Mouse (Mus musculus): ENCODE results near the gene Nckap1l.

Gene Nckap1l

DNA sequence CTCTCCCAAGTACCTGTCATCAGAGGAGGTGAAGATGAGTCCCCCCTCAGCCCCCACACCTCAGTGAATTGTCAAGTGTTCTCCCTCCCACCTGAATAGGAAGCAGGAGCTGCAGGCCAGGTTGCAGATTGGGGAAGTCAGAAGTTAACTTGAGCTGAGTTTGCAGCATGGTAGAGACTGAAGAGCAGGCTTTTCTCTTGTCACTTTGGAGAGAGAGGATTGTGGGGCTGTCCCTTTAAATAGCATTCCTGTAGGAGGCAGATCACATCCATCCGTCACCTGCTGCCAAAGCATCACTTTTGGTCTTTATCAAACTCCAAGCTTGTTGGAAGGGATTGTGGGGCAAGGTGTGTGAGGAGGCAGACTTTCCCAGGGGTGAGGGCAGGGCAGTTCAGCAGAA is 47.1 kb downstream of the Nckap1l start:
- no peak for DNase-seq (ENCODE audit: low read depth, low spot score)

DNA sequence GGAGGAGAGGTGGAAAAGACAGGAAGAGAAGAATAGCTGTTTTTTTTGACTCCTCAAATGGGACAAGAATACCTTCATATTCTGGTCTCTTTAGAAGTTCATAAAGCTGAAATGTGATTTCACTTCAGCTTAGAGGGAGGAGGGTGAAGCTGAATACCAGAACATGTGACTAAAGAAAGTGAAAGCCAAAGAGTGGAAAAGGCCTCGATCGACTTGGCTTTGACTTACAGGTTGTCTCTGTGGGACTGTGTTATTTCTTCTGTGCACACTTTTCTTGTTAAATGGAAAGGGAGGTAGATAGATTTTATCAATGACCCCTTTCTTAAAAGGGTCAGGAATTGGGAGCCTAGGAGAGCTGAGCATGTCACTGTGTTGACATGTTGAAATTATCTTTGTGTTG is 47.6 kb downstream of the Nckap1l start:
- no peak for DNase-seq (ENCODE audit: low read depth, low spot score)

DNA sequence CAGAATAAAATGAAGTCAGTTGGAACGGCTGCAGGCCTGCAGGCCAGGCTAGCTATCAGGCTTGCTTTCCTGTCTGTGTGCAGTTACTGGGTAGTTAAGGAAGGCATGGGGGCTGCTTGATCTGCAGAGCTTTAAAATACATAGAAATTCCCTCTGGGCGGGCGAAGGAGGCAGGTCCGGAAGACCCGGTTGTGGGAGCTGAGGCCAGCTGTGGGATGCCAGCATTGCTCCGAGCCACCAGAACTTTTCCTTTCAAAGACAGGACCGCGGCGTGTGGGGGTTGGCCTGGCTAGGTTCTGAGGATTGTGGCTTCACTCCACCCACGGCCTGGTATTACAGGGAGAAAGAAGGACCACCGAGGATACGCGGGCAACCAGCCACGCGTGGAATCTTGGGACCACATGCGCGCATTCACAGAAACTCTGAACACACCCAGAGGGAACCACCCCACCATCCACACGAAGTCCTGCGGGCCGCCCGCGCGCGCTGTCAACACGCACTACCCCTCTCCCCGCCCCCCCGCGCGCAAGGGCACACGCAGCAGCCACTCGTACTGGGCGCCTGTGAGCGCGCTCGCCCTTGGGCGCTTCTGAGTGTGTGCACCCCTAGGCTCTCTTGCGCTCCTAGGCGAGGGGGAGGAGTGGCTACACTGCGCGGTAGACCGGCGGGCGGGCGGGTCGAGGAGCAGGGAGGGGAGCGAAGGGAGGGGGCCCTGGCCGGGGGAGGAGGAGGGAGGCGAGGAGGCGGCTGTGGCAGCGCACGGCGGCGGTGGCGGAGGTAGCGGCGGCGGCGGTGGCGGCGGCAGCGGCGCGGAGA is 49.0 kb downstream of the Nckap1l start, which contains the start of gene Pde1b:
Pde1b (plus strand) TSS at position 600 of the 816 bp plus-strand sequence.
- peak; percentile 67 for DNase-seq (ENCODE audit: low read depth, low spot score)

DNA sequence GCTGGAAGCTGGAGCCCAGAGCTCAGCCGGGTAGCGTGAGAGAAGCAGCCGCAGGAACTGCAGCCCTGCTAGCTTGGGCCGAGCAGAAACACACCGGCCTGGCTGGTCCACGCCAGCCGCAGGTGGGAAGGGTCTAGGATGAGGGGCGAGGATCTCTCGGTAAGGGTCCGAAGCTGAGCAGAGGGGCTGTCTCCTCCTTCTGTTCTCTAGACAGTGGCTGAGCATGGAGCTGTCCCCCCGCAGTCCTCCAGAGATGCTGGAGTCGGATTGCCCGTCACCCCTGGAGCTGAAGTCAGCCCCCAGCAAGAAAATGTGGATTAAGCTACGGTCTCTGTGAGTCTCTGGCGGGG is 49.6 kb downstream of the Nckap1l start:
- no peak for DNase-seq (ENCODE audit: low read depth, low spot score)

DNA sequence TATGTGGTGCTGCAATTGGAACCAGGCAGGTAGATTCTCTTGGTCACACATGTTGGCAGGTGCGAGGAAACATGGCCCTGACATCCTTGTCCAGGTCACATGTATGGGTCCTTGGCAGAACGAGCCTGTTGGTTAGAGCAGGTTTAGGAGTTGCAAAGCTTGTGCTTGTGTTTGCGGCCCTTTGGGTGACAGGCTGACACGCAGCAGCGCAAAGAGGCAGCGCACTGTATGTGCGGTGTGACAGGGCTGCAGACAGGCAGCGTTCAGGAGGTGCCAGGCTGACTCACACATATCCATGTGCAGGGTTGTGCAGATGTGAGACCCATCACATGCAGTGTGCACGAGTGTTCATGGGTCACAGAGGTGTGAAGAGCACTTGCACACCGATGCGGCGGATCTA is 50.1 kb downstream of the Nckap1l start:
- no peak for DNase-seq (ENCODE audit: low read depth, low spot score)

DNA sequence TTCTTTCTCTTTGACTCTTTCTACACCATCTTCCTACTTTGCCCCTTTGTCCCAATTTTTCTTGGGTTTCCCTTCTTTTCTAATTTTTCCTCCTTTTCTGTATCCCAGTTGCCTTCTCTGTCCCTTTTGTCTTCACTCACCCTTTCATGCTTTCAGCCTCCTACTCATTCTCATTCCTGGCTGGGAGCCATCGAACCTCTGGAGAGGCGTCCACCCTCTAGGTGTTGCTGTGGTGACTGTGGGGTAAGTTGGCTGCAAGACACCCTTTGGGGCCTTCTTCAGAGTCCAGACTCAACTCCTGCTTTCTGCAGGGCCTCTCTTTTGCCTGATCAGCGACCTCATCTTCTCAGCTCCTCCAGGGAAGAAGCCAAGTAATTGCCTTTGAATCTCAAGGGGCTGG is 55.7 kb downstream of the Nckap1l start:
- no peak for DNase-seq (ENCODE audit: low read depth, low spot score)

DNA sequence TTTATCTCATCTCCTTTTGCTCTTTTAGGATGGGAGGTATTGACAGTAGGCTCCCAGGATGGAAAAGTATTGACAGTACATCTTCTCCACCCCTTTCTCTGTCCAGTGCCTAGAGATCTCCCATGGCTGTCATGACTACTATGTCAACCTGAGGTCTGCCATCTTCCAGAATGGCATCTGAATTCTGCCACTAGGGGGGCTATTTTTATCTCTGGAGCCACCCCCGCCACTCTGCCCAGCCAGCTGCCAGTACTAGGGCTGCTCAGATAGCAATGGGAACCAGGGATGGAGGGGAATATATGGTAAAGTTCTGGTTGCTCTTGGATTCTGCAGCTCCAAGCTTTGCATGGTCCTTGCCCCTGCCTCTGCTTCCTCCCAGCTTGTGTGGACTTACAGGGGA is 58.1 kb downstream of the Nckap1l start:
- DNase-seq (ENCODE audit: low read depth, low spot score): no peak

DNA sequence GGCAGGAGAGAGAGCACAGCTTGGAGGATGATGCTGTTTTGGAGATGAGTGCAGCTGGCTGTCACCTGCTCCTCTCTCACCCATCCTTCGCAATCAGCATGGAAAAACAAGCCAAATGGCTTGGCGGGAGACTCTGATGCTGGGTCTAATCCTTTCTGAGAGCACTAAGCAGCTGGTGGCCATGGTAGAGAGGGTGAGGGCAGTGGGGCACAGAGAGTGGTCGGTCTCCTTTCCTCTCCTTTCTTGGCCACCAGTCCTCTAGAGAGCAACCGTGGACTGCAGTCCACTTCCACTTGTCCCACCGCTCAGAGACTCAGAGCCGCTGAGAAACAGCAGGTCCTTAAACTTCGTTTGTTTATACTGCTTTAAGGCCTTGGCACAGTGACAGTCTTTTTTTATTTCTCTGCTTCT is 60.0 kb downstream of the Nckap1l start:
- DNase-seq (ENCODE audit: low read depth, low spot score): no peak

DNA sequence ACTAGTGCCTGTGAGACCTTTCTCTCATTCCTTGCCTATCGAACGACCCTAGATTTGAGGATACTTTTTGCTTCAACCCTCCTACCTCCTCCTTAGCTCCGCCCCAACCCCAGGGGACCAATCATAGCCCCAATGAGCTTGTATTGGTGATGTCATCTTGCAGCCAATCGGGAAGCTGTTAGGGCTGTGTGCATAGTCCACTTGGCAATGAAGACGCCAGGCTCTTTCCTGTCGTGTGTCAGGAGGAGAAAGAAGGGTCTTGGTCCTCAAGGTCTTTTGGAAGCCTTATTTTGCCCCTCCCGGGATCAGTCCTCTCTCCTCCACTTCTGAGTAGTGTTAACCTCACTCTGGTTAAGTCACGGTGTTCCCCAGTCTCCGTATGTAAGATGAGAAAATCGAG is 60.5 kb downstream of the Nckap1l start:
- DNase-seq (ENCODE audit: low read depth, low spot score): no peak

DNA sequence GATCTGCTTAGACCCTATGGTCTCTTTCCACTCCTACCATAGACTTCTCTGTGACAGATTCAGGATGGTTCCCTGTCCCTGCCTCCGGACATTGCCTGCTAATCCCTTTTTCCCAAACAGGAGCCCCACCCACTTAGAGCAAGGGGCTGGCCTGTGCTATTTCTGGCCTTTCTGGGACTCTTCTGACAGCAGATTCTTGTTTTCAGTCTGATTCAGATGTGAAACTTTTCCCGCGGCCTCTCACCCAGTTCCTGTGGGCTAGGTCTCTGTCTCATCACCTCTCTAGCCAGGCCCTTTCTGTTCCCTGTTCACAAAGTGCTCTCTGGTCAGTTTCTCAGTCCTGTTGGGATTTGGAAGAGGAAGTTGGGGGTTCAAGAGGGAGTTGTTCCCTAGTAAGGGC is 61.3 kb downstream of the Nckap1l start:
- no peak for DNase-seq (ENCODE audit: low read depth, low spot score)

DNA sequence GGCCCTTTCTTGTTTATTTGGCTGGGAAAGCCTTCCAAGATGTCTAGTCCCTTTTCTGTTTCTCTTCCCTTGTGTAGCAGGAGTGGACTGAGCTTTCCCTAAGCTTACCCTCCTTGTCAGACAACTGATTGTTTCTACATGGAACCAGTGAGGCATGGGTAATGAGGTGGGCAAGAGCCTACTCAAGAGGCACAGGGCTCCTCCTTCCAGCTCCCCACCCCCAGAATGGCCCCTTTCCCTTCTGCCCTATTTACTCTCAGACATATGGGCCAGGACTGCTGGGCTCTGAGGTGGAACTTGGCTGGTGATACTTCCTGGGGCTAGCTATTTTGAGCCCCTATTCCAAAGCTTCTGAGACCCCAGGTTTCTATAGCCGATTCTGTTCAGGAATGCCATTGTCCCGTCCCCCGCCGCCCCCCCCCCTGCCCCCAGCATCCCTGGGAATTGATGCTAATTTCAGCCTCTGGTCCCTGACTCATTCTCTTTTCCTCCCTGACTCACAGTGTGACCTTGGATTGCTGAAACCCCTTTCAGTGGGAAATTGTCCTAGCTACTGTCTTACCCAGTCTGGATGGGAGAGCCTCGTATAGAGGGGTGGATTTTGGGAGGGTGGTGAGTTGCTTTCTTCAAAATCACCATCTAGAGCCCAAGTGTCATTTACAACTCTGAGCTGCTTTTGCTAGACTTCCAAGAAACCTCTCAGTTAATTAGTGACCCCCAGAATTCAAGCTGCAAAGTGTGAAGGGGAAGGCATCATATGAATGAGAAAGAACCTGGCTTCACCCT is 65.2 kb downstream of the Nckap1l start:
- DNase-seq (ENCODE audit: low read depth, low spot score): no peak

DNA sequence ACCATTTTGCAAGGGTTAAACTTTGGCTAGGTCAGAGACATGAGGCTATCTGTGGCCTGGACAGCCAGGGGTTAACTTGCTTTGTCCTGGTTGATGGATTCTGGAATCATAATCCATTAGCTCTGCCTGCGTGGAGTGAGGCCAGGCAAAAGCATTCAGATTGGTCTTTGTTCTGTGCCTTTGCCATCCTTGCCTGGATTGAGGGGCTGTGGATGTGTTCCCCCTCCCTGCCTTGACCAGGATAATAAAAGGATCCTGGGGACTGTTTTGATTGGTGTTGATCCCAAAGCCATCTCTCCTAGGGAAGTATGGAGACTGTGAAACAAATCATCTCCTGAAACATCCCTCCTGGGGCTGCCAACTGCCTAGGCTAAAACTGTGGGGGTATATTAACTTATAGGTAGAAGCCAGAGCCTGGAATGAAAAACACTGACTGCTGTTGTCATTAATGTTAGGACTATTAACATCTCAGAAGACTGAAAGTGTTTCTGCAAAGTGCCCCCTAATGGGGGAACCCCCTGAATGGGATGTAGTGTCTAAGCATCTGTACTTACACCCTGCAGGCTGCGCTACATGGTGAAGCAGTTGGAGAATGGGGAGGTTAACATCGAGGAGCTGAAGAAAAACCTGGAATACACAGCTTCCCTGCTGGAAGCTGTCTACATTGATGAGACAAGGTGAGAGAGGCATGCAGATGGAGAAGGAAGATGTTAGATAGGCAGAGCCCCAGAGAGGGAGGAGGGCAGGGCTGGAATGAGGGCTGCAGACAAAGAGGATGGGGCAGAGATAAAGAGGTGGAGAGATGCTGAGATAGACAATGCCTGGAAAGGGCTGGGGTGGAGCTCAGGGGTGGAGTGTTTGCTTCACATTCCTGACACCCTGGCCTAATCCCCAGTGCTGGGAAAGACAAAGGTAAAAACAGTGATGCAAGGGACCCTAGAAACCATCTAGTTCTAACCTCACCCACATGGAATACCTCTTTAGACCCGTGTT is 66.1 kb downstream of the Nckap1l start:
- DNase-seq (ENCODE audit: low read depth, low spot score): no peak

DNA sequence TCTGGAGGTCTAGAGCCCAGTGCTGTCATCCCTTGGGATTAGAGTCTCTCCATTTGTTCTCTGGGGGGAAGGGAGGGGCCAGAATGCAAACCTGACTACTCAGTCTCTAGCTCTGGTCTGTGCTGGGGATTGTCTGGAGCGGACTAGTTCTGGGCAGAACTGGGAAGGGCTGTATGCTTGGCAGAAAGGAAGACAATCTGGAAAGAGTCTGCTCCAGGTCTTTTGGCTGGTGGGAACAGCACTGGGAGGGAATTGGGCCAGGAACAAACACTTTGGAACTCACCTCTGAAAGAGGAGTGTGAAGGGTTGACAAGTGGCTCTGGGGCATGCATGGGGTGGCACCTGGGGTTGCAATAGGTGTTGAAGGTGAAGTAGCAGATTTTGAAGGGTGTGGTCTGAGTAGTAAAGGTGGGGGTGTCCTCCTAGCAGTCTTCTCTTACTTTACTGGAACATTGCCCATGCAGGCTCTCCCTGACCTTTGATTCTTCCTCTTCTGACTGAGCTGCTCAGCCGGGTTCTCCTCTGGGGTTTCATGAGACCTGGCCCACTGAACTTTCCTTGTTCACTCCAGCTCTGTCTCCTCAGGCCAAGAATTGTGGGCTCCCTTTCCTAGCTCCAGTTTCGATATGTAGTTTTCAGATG is 69.0 kb downstream of the Nckap1l start:
- DNase-seq (ENCODE audit: low read depth, low spot score): no peak

DNA sequence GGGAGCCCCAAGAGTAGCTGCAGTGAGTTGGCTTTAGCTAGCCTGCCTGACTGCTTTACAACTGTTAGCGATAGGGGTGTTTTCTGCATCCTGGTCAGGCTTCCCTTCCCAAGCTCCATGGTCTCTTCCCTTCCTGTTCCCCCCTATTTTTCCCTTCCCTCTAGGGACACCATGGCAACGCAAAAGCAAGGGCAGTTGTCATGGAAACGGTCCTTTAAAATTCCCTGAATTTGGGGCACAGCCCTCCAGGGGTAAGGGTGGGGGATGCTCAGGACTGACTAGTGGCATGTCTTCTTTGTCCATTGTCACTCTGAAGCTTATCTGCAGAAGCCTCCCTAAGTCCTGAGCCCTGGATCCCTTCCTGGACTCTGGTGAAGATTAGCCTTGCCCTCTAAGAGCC is 69.6 kb downstream of the Nckap1l start:
- DNase-seq (ENCODE audit: low read depth, low spot score): no peak

DNA sequence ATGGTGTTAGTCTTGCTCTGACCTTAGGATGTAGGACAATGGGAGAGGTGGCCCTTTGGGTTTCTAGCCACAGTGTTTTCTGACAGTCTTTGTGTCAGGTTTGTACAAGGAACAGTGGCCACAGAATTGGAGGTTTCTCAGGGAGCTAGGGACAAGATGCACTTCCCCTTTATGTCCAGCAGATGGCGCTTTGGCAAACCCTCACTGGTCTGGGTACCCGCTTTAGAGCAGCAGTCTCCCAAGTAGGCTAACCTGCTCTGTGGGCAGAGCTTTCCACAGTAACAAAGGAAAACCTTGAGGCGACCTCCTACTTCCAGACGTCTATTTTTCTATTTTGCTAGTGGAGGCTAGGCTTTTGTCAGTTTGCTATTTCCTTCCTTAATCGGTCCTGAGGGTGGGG is 76.8 kb downstream of the Nckap1l start:
- peak; percentile 63 for DNase-seq (ENCODE audit: low read depth, low spot score)

DNA sequence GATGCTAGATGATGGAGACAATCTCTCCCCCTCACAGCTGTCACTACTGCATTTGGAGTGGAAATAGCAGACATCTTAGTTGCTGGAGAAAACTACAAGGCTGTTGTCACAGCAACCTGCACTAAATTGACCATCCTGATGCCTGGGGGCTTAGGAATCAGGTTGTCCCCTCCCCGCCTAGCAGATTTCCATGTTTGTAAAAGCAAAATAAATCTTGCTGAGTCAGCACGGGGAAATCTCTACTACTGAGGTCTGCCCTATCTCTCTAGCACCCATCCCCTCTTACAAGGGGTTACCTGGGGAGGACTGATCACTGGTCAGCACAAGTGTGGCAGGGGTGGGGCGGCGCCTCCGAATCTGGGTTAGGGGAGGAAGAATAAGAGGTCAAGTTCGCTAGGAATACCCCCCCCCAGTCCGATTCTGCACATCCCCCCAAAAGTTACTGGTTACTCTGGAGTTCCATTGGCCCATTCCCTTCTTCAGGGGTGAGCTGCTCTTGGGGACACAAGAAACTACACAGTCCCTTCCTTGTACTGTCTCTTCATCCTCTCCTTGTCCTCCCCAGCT is 80.5 kb downstream of the Nckap1l start:
- no peak for DNase-seq (ENCODE audit: low read depth, low spot score)

DNA sequence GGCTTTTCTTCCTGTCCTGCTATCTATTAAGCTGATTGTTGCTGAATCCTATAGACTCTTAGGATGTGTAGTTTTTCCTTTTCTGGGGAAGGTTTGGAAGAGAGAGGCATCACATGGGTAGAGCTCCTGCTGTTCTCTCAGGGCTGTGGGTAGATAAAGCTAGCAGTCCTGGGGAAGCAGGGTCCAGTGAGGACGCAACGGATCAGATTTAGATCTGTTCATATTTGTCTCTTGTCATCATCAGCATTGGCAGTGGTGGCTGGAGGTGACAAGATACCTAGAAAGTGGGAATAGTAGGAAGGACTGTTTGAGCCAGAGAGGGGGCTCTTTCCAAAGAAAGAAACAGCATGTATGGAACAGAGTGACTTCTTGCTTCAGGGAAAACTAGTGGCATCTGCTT is 81.4 kb downstream of the Nckap1l start:
- no peak for DNase-seq (ENCODE audit: low read depth, low spot score)

DNA sequence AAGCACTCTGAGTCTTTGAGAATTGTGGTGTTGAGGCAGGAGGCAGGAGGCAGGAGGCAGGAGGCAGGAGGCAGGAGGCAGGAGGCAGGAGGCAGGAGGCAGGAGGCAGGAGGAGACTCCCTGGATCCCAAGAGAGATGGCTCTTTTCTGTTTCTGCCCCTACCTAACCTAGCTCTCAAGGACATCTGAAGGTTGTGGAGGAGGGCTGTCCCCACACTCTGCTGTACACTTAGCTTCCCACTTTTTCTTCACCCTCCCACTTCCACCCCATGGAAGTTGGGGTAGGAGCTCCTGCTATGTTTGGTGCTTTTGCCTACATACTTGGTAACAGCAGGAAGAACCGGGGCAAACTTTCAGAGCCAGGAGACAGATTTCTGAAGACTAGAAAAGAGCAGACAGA is 82.2 kb downstream of the Nckap1l start:
- no peak for DNase-seq (ENCODE audit: low read depth, low spot score)

DNA sequence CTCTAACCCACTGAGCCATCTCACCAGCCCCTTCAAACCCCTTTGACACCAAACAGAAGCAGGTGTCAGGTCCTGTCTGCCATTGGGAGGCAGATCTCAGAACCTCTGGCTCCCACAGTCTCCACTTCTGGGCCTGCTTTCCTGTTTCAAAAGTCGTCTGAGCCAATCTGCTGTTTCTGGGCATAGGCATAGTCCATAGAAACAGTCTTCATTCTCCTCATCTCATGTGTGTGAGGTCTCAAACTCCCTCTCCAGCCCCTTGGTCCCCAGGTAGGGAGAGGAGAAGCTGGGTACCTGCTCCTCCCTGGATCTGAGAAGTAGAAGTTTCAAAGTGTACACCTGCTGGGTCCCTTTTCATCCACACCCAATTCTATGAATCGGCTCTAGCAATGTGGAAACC is 82.9 kb downstream of the Nckap1l start:
- no peak for DNase-seq (ENCODE audit: low read depth, low spot score)

DNA sequence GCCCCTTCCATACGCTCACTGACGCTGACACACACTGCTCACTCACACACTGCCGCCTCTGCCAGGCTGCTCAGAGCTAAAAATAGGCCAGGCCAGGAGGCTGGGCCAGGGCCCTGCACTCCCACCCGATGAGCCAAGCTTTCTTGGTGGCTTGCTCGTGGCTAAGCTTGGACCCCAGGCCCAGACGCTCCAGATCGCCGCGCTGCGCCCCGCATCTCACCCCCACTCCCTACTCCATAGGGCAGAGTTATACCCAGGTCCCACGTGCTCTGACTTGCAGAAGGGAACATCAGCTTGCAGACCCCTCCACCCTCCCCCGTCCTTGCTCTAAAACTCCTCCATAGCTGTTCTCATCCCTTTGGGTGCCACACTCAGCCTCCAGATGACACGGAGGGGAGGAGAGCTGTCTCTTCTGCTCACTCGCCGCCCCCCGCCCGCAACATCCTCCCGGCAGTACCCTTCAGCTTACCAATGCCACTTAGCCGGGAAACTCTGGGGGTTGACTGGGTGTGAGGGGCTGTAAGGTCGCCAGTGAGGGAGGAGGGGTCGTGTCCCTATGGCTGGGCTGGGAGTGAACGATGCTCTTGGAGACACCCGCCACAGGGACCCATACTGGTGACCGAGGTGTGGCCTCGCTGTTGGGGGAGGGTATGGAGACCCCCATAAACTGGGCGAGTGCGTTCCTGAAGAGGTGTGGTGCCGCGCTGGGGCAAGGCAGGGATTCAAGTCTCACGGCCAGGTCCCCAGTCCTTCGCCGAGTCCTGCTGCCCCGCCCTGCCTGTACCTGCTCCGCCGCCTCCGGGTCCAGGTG is 83.6 kb downstream of the Nckap1l start:
- DNase-seq (ENCODE audit: low read depth, low spot score): no peak

Measured in retina, postnatal 7 days (tissue).